Mouse (Mus musculus): ENCODE data around the gene Gm9918. TPM values are rescaled to one million over a fixed set of nuclear protein-coding genes. Genes with fewer than 3 reads are reported as not detected.

The Gm9918 gene
- polyA plus RNA-seq, 2 experiments: 0.04 TPM

DNA sequence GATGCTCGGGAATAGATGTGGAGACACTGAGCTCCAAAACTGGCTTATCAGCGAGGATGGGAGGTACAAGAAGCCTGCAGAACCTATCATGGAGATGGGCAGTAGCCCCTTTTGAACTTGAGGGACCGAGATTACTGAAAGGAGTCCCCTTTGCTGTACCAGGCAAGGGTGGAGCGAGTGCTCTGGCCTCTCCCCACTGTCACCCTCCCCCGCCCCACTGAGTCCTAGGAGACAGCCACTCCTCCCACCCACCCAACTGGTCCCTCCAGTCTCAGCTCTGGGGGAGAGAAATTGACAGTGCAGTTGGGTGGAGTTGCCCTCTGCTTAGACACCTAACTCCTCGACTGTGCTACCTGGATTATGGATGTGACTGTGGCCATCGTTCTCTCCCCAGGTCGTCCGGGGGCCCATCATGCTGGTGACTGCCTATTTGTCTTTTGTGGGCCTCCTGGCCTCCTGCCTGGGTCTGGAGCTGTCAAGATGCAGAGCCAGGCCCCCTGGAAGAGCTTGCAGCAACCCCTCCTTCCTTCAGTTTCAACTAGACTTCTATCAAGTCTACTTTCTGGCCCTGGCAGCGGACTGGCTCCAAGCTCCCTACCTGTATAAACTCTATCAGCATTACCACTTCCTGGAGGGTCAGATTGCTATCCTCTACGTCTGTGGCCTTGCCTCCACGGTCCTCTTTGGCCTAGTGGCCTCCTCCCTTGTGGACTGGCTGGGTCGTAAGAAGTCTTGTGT lies 9.6 kb downstream of the Gm9918 start:
- peaks cover 24 to 30% of the 10 kb centered on the region in 2 experiments for H3K4me1 ChIP-seq (replicated peaks; ENCODE audit: control insufficient read depth in 2 of 2, insufficient read depth in 2 of 2, low read length in 1 of 2)
- ATAC-seq (ENCODE audit: insufficient read depth) (peak; percentile 40), DNase-seq (ENCODE audit: low read depth in 3 of 3, low spot score in 3 of 3) (no peak)
- peak overlapping the region; percentile 97 for H3K4me2 ChIP-seq (ENCODE audit: low read depth)
- WGBS (ENCODE audit: insufficient replicate concordance): 14% methylated on average over 13 of the region's 13 CpGs
- H3K27ac ChIP-seq: peak overlapping the region; percentile 41
- no peaks in the 10 kb centered on the region for H3K36me3 ChIP-seq (replicated peaks; ENCODE audit: control insufficient read depth, insufficient read depth, low read depth)
- no peaks in the 10 kb centered on the region for H3K27me3 ChIP-seq (ENCODE audit: control insufficient read depth, insufficient read depth, low read length)
- H3K9ac ChIP-seq (replicated peaks): peak overlapping the region; percentile 81
- no peaks in the 10 kb centered on the region for H3K9me3 ChIP-seq (ENCODE audit: control insufficient read depth, low read length)
- H3K4me3 ChIP-seq (ENCODE audit: insufficient read depth in 1 of 2, low read depth in 2 of 2, low read length in 2 of 2): peak overlapping the region; percentile 72 to 80
- TF ChIP-seq EP300 (IDR thresholded peaks at IDR 0.05; ENCODE audit: low read depth) (no peak), CTCF (IDR thresholded peaks at IDR 0.05; ENCODE audit: low read depth) (no peak)

DNA sequence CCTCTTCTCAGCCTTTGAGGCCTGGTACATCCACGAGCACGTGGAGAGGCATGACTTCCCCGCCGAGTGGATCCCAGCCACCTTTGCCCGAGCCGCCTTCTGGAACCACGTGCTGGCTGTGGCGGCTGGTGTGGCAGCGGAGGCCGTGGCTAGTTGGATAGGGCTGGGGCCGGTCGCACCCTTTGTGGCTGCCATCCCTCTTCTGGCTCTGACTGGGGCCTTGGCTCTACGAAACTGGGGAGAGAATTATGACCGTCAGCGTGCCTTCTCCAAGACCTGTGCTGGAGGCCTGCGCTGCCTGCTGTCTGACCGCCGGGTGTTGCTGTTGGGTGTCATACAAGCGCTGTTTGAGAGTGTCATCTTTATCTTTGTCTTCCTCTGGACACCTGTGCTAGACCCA lies 10.3 kb downstream of the Gm9918 start:
- no peak overlapping the region for H3K9ac ChIP-seq (replicated peaks)
- no peaks in the 10 kb centered on the region for H3K9me3 ChIP-seq (ENCODE audit: control insufficient read depth, low read length)
- peaks cover 24 to 30% of the 10 kb centered on the region in 2 experiments for H3K4me1 ChIP-seq (replicated peaks; ENCODE audit: control insufficient read depth in 2 of 2, insufficient read depth in 2 of 2, low read length in 1 of 2)
- ATAC-seq (ENCODE audit: insufficient read depth): no peak
- DNase-seq (ENCODE audit: low read depth in 3 of 3, low spot score in 3 of 3): no peak
- H3K27ac ChIP-seq: no peak overlapping the region
- WGBS (ENCODE audit: insufficient replicate concordance): 85% methylated on average over 19 of the region's 19 CpGs
- TF ChIP-seq CTCF (IDR thresholded peaks at IDR 0.05; ENCODE audit: low read depth): no peak
- H3K27me3 ChIP-seq (ENCODE audit: control insufficient read depth, insufficient read depth, low read length): no peaks in the 10 kb centered on the region
- no peaks in the 10 kb centered on the region for H3K36me3 ChIP-seq (replicated peaks; ENCODE audit: control insufficient read depth, insufficient read depth, low read depth)
- H3K4me3 ChIP-seq (ENCODE audit: insufficient read depth in 1 of 2, low read depth in 2 of 2, low read length in 2 of 2): peak overlapping the region in 1 of 2 experiments; percentile 72; a peak in 2 of 4 replicates
- H3K4me2 ChIP-seq (ENCODE audit: low read depth): peak overlapping the region; percentile 97

DNA sequence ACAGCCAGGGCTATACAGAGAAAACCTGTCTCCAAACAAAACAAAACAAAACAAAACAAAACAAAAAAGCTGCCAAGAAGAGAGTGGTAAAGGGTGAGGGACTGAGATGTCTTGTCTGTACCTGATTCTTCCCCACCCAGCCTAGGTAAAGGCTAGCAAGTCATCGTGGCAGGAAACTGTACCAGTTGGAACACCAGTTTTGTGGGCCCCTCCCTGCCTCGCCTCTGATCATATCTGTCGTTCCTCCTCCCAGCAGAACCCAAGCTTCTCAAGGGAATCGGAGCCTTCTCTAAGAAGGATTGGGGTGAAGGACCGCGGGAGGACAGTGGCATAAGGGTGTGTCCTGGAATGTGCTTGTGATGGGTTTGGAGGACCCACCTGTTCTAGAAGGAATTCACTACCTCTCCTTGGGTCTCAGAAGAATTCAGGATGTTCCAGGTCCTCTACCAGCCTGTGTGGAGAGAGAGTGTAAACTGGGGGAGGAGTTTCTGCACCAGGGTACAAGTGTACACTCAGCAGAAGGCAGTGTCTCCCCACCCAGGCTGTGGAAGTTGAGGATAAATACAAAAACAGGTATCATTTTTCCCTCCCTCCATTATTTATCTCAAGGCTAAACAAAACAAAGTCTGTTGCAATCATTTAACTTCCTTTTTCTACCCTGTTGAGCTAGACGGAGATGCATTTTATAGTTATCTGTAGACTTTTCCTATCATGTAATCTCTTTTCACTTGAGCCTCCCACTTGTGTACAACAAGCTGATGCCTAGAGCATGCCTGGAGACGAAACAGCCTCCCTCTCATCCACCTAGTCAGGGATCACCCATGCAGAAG lies 12.3 kb downstream of the Gm9918 start:
- H3K9ac ChIP-seq (replicated peaks): no peak overlapping the region
- H3K4me3 ChIP-seq (ENCODE audit: insufficient read depth in 1 of 2, low read depth in 2 of 2, low read length in 2 of 2): no peak overlapping the region
- DNase-seq (ENCODE audit: low read depth in 3 of 3, low spot score in 3 of 3) (peak in 2 of 3 experiments; percentile 26 to 32), ATAC-seq (ENCODE audit: insufficient read depth) (no peak)
- no peaks in the 10 kb centered on the region for H3K27me3 ChIP-seq (ENCODE audit: control insufficient read depth, insufficient read depth, low read length)
- 0 out of 2 replicates have a peak overlapping the region, but pooled peaks have one; percentile 20 for H3K27ac ChIP-seq
- H3K36me3 ChIP-seq (replicated peaks; ENCODE audit: control insufficient read depth, insufficient read depth, low read depth): no peaks in the 10 kb centered on the region
- peaks cover 24 to 30% of the 10 kb centered on the region in 2 experiments for H3K4me1 ChIP-seq (replicated peaks; ENCODE audit: control insufficient read depth in 2 of 2, insufficient read depth in 2 of 2, low read length in 1 of 2)
- WGBS (ENCODE audit: insufficient replicate concordance): 14% methylated on average over 8 of the region's 8 CpGs
- TF ChIP-seq CTCF (IDR thresholded peaks at IDR 0.05; ENCODE audit: low read depth): no peak
- no peak for TF ChIP-seq EP300 (IDR thresholded peaks at IDR 0.05; ENCODE audit: low read depth)
- peak overlapping the region; percentile 7; the same call in 1 of the 2 replicates for H3K4me2 ChIP-seq (ENCODE audit: low read depth)
- H3K9me3 ChIP-seq (ENCODE audit: control insufficient read depth, low read length): no peaks in the 10 kb centered on the region

DNA sequence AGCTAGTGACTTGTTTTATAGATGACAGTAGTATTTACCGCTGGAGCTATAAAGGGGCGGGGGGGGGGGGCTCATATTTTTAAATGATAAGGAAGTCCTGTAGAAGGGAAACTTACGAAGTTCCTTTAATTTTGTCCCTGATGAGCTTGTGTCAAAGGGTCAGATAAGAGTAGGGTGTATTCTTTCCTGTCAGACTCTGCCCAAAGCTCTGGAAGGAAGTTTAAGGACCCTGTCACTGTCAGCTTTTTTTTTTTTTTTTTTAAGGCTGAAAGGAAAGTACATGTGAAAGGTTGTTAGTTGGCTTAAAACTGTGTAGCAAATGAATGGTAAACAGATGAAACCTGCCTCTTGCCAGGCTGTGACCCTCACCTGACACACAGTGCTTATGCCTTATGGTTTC lies 13.3 kb downstream of the Gm9918 start:
- H3K4me2 ChIP-seq (ENCODE audit: low read depth): no peak overlapping the region
- no peak overlapping the region for H3K9ac ChIP-seq (replicated peaks)
- no peaks in the 10 kb centered on the region for H3K9me3 ChIP-seq (ENCODE audit: control insufficient read depth, low read length)
- peaks cover 24 to 30% of the 10 kb centered on the region in 2 experiments for H3K4me1 ChIP-seq (replicated peaks; ENCODE audit: control insufficient read depth in 2 of 2, insufficient read depth in 2 of 2, low read length in 1 of 2)
- DNase-seq (ENCODE audit: low read depth in 3 of 3, low spot score in 3 of 3): no peak
- 11% methylated on average over 3 of the region's 3 CpGs for whole genome bisulfite sequencing (ENCODE audit: insufficient replicate concordance)
- TF ChIP-seq EP300 (IDR thresholded peaks at IDR 0.05; ENCODE audit: low read depth): no peak
- no peak for TF ChIP-seq CTCF (IDR thresholded peaks at IDR 0.05; ENCODE audit: low read depth)
- H3K36me3 ChIP-seq (replicated peaks; ENCODE audit: control insufficient read depth, insufficient read depth, low read depth): no peaks in the 10 kb centered on the region
- no peak for ATAC-seq (ENCODE audit: insufficient read depth)
- H3K27me3 ChIP-seq (ENCODE audit: control insufficient read depth, insufficient read depth, low read length): no peaks in the 10 kb centered on the region
- no peak overlapping the region for H3K4me3 ChIP-seq (ENCODE audit: insufficient read depth in 1 of 2, low read depth in 2 of 2, low read length in 2 of 2)
- no peak overlapping the region for H3K27ac ChIP-seq

DNA sequence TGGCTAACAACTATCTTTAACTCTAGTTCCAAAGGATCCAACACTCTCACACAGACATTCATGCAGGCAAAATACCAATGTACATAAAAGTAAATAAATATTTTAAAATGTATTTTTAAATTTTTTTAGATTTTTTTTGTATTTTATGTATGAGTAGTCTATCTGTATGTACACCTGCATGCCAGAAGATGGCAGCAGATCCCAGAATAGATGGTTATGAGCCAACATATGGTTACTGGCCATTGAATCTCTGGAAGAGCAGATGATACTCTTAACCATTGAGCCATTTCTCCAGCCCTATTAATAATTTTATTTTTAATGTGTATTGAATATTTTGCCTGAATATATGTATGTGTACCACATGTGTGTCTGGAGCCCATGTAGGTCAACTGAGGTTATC lies 17.0 kb downstream of the Gm9918 start:
- ATAC-seq (ENCODE audit: insufficient read depth) (no peak), DNase-seq (ENCODE audit: low read depth in 3 of 3, low spot score in 3 of 3) (peak in 1 of 3 experiments; percentile 37)
- no peaks in the 10 kb centered on the region for H3K27me3 ChIP-seq (ENCODE audit: control insufficient read depth, insufficient read depth, low read length)
- H3K9ac ChIP-seq (replicated peaks): no peak overlapping the region
- H3K9me3 ChIP-seq (ENCODE audit: control insufficient read depth, low read length): no peaks in the 10 kb centered on the region
- H3K36me3 ChIP-seq (replicated peaks; ENCODE audit: control insufficient read depth, insufficient read depth, low read depth): no peaks in the 10 kb centered on the region
- TF ChIP-seq CTCF (IDR thresholded peaks at IDR 0.05; ENCODE audit: low read depth) (peak; percentile 62), EP300 (IDR thresholded peaks at IDR 0.05; ENCODE audit: low read depth) (no peak)
- no peak overlapping the region for H3K4me3 ChIP-seq (ENCODE audit: insufficient read depth in 1 of 2, low read depth in 2 of 2, low read length in 2 of 2)
- no peak overlapping the region for H3K4me2 ChIP-seq (ENCODE audit: low read depth)
- H3K4me1 ChIP-seq (replicated peaks; ENCODE audit: control insufficient read depth in 2 of 2, insufficient read depth in 2 of 2, low read length in 1 of 2): peaks cover 8 to 14% of the 10 kb centered on the region in 2 experiments
- no peak overlapping the region for H3K27ac ChIP-seq
